Mouse (Mus musculus): ENCODE measurements around the gene Ndufaf1. TPM values are rescaled to one million over a fixed set of nuclear protein-coding genes. Genes with fewer than 3 reads are reported as not detected.

Ndufaf1 gene
- polyA plus RNA-seq, 1 experiment from 2014 or later, result 50.7 TPM

Other genes starting within 250 kb of the Ndufaf1 start
- gene Ino80, start 185.1 kb downstream of the Ndufaf1 start, polyA plus RNA-seq (2015; fragmentation: Nextera tagmentation; extraction: Ambion mirVana), result 4.2 and 4.5 TPM in 2 replicates
- gene Exd1, start 115.2 kb downstream of the Ndufaf1 start, polyA plus RNA-seq (2015; fragmentation: Nextera tagmentation; extraction: Ambion mirVana), result 0.23 and 0.36 TPM in 2 replicates
- gene Chp1, start 115.1 kb downstream of the Ndufaf1 start, polyA plus RNA-seq (2015; fragmentation: Nextera tagmentation; extraction: Ambion mirVana), result 63.0 and 64.3 TPM in 2 replicates
- 70.1 and 73.8 TPM in 2 replicates for gene Nusap1, start 44.5 kb downstream of the Ndufaf1 start, polyA plus RNA-seq (2015; fragmentation: Nextera tagmentation; extraction: Ambion mirVana)
- gene Oip5, start 44.4 kb downstream of the Ndufaf1 start, polyA plus RNA-seq (2015; fragmentation: Nextera tagmentation; extraction: Ambion mirVana), result 23.9 and 27.1 TPM in 2 replicates
- gene Rtf1, start 12.2 kb upstream of the Ndufaf1 start, polyA plus RNA-seq (2015; fragmentation: Nextera tagmentation; extraction: Ambion mirVana), result 61.3 and 68.3 TPM in 2 replicates
- gene Itpka, start 79.5 kb upstream of the Ndufaf1 start, polyA plus RNA-seq (2015; fragmentation: Nextera tagmentation; extraction: Ambion mirVana), result 0.33 and 0.59 TPM in 2 replicates
- not detected in 2 replicates for gene Ltk, start 97.6 kb upstream of the Ndufaf1 start, polyA plus RNA-seq (2015; fragmentation: Nextera tagmentation; extraction: Ambion mirVana)
- 28.5 and 30.2 TPM in 2 replicates for gene Rpap1, start 124.7 kb upstream of the Ndufaf1 start, polyA plus RNA-seq (2015; fragmentation: Nextera tagmentation; extraction: Ambion mirVana)
- 29.6 and 32.3 TPM in 2 replicates for gene Tyro3, start 134.9 kb upstream of the Ndufaf1 start, polyA plus RNA-seq (2015; fragmentation: Nextera tagmentation; extraction: Ambion mirVana)
- 36.3 and 37.3 TPM in 2 replicates for gene Mga, start 234.4 kb upstream of the Ndufaf1 start, polyA plus RNA-seq (2015; fragmentation: Nextera tagmentation; extraction: Ambion mirVana)